Comparison of ENCODE assay signal across 9 mouse cellular contexts in the genomic region with DNA sequence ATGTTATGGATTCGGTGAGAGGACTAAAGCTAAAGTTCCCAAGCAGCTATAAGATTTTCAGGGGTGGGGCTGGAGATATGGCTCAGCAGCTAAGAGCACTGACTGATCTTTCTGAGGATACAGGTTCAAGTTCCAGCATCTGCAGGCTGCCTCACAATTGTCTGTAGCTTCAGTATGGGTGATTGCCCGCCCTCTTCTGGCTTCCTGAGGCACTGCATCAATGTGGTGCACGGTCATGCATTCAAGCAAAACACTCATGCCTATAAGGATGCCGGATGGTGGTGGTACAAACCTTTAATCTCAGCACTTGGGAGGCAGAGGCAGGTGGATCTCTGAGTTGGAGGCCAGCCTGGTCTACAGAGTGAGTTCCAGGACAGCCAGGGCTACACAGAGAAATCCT. TPM values are rescaled to one million over a fixed set of nuclear protein-coding genes. Genes with fewer than 3 reads are reported as not detected.
DNase-seq lines count a peak whose midpoint lies in the region; ATAC-seq lines count a peak whose summit lies in the region.
"Had no signal": no experiment of that assay in that cellular context is flagged by ENCODE, and none has a peak within 500 bp of the region (broad histone marks: within the 10 kb centered on the region; RNA-seq: fewer than 3 reads in every experiment).

No protein-coding gene starts in this region.

- no peak overlapping the region for H3K4me3 ChIP-seq in midbrain, embryonic 10.5 days
- no peak overlapping the region for H3K4me3 ChIP-seq in midbrain, embryonic 16.5 days (ENCODE audit: low read depth, low read length)
- no peak overlapping the region for H3K4me3 ChIP-seq in limb, embryonic 11.5 days (ENCODE audit: low read depth, low read length)
- H3K4me3 ChIP-seq: midbrain, embryonic 12.5 days had no signal

- H3K27ac ChIP-seq in midbrain, embryonic 10.5 days (replicated peaks) = no peak overlapping the region
- H3K27ac ChIP-seq in midbrain, embryonic 16.5 days (ENCODE audit: low read length) = no peak overlapping the region
- no peak overlapping the region for H3K27ac ChIP-seq in limb, embryonic 11.5 days (replicated peaks; ENCODE audit: low read depth, low read length)
- H3K27ac ChIP-seq: midbrain, embryonic 12.5 days had no signal

- H3K36me3 ChIP-seq in midbrain, embryonic 10.5 days = peaks cover 22% of the 10 kb centered on the region
- peaks cover 11% of the 10 kb centered on the region for H3K36me3 ChIP-seq in midbrain, embryonic 16.5 days (ENCODE audit: control insufficient read depth, insufficient read depth, low read length)
- H3K36me3 ChIP-seq in limb, embryonic 11.5 days (ENCODE audit: control insufficient read depth, insufficient read depth, low read length) = no peaks in the 10 kb centered on the region; the same call in 1 of the 2 replicates

- H3K9me3 ChIP-seq in midbrain, embryonic 10.5 days (replicated peaks) = no peaks in the 10 kb centered on the region
- no peaks in the 10 kb centered on the region for H3K9me3 ChIP-seq in midbrain, embryonic 16.5 days (replicated peaks; ENCODE audit: control insufficient read depth, low read length, poor library complexity, severe bottlenecking)
- H3K9me3 ChIP-seq in limb, embryonic 11.5 days (ENCODE audit: control insufficient read depth, low read length) = no peaks in the 10 kb centered on the region
- H3K9me3 ChIP-seq: midbrain, embryonic 12.5 days had no signal

- H3K4me1 ChIP-seq in midbrain, embryonic 10.5 days = peaks cover 12% of the 10 kb centered on the region
- peaks cover 4% of the 10 kb centered on the region; the same call in 1 of the 2 replicates for H3K4me1 ChIP-seq in midbrain, embryonic 16.5 days (ENCODE audit: control insufficient read depth, insufficient read depth, low read length)
- H3K4me1 ChIP-seq in limb, embryonic 11.5 days (ENCODE audit: control insufficient read depth, insufficient read depth, low read length) = no peaks in the 10 kb centered on the region

- no peak overlapping the region for H3K9ac ChIP-seq in midbrain, embryonic 16.5 days (ENCODE audit: low read depth, low read length)
- no peak overlapping the region for H3K9ac ChIP-seq in limb, embryonic 11.5 days (ENCODE audit: low read length)
- H3K9ac ChIP-seq: midbrain, embryonic 12.5 days had no signal

- H3K4me2 ChIP-seq in midbrain, embryonic 16.5 days (ENCODE audit: low read length) = no peak overlapping the region
- H3K4me2 ChIP-seq in limb, embryonic 11.5 days (ENCODE audit: low read depth, severe bottlenecking) = no peak overlapping the region
- H3K4me2 ChIP-seq: midbrain, embryonic 12.5 days had no signal

- 0 out of 2 replicates have a peak, but pooled peaks cover 8% of the 10 kb centered on the region for H3K27me3 ChIP-seq in midbrain, embryonic 10.5 days (ENCODE audit: low read depth, poor library complexity, severe bottlenecking)
- no peaks in the 10 kb centered on the region for H3K27me3 ChIP-seq in midbrain, embryonic 16.5 days (ENCODE audit: control insufficient read depth, insufficient read depth, low read depth, low read length)
- H3K27me3 ChIP-seq in limb, embryonic 11.5 days (ENCODE audit: control insufficient read depth, insufficient read depth, low read length) = no peaks in the 10 kb centered on the region
- H3K27me3 ChIP-seq: midbrain, embryonic 12.5 days had no signal

- 37% methylated on average over 4 of the region's 4 CpGs for WGBS in midbrain, embryonic 10.5 days
- 30% methylated on average over 4 of the region's 4 CpGs for WGBS in midbrain, embryonic 16.5 days
- 36% methylated on average over 4 of the region's 4 CpGs for WGBS in limb, embryonic 11.5 days

- ATAC-seq in midbrain, embryonic 16.5 days = no peak
- ATAC-seq in limb, embryonic 11.5 days (ENCODE audit: insufficient number of reproducible peaks, low FRiP score, low TSS enrichment, low read depth) = no peak

- DNase-seq in midbrain, embryonic 10.5 days (ENCODE audit: low spot score) = peak; percentile 58
- DNase-seq in Muller cell, postnatal 12 days (ENCODE audit: inconsistent ontology term) = peak; percentile 40
- DNase-seq in cerebellum, adult 18-20 months = peak; percentile 67 to 69
- peak; percentile 50 for DNase-seq in gastrocnemius, postnatal 10 days
- peak; percentile 62 for DNase-seq in limb, embryonic 11.5 days (ENCODE audit: low spot score)
- DNase-seq in retina, embryonic 14.5 days (ENCODE audit: low spot score) = peak; percentile 71

RNA-seq across cellular contexts. Expression of a gene that starts 7.8 kb away (rescaled TPM):
- 0.47 and 0.59 TPM in 2 replicates for polyA plus RNA-seq in midbrain, embryonic 10.5 days (2016; fragmentation: Nextera tagmentation; extraction: Ambion mirVana)
- polyA plus RNA-seq in midbrain, embryonic 16.5 days (2015; fragmentation: Nextera tagmentation; extraction: Ambion mirVana) = 0.43 and 0.57 TPM in 2 replicates
- not detected for total RNA-seq in gastrocnemius, postnatal 10 days (2021)
- 0.45 and 0.56 TPM in 2 replicates for polyA plus RNA-seq in limb, embryonic 11.5 days (2014; fragmentation: Nextera tagmentation; extraction: Ambion mirVana)
- total RNA-seq: gastrocnemius, postnatal 4 days had no signal

RNA-seq across cellular contexts. Expression of a gene that starts 12.0 kb away (rescaled TPM):
- polyA plus RNA-seq in midbrain, embryonic 10.5 days (2016; fragmentation: Nextera tagmentation; extraction: Ambion mirVana) = 14.9 and 22.6 TPM in 2 replicates
- 53.8 and 56.8 TPM in 2 replicates for polyA plus RNA-seq in midbrain, embryonic 16.5 days (2015; fragmentation: Nextera tagmentation; extraction: Ambion mirVana)
- total RNA-seq in gastrocnemius, postnatal 10 days (2021) = 100 to 1,000 TPM; 114 to 122 TPM
- polyA plus RNA-seq in limb, embryonic 11.5 days (2014; fragmentation: Nextera tagmentation; extraction: Ambion mirVana) = 7.3 and 7.6 TPM in 2 replicates

RNA-seq across cellular contexts. Expression of a gene that starts 38.7 kb away (rescaled TPM):
- 656 and 674 TPM in 2 replicates for polyA plus RNA-seq in midbrain, embryonic 10.5 days (2016; fragmentation: Nextera tagmentation; extraction: Ambion mirVana)
- 498 and 509 TPM in 2 replicates for polyA plus RNA-seq in midbrain, embryonic 16.5 days (2015; fragmentation: Nextera tagmentation; extraction: Ambion mirVana)
- total RNA-seq in gastrocnemius, postnatal 10 days (2021) = 100 to 1,000 TPM; 270 to 274 TPM
- 654 and 670 TPM in 2 replicates for polyA plus RNA-seq in limb, embryonic 11.5 days (2014; fragmentation: Nextera tagmentation; extraction: Ambion mirVana)

RNA-seq across cellular contexts. Expression of a gene that starts 45.1 kb away (rescaled TPM):
- polyA plus RNA-seq in midbrain, embryonic 10.5 days (2016; fragmentation: Nextera tagmentation; extraction: Ambion mirVana) = 1.6 and 2.1 TPM in 2 replicates
- polyA plus RNA-seq in midbrain, embryonic 16.5 days (2015; fragmentation: Nextera tagmentation; extraction: Ambion mirVana) = 44.1 and 45.8 TPM in 2 replicates
- 1 to 10 TPM in 1 of 2 experiments, under 1 TPM in 1; 0.78 to 1.3 TPM for total RNA-seq in gastrocnemius, postnatal 10 days (2021)
- 0.04 and 0.21 TPM in 2 replicates for polyA plus RNA-seq in limb, embryonic 11.5 days (2014; fragmentation: Nextera tagmentation; extraction: Ambion mirVana)

RNA-seq across cellular contexts. Expression of a gene that starts 48.7 kb away (rescaled TPM):
- polyA plus RNA-seq in midbrain, embryonic 10.5 days (2016; fragmentation: Nextera tagmentation; extraction: Ambion mirVana) = 25.0 and 27.2 TPM in 2 replicates
- 26.9 and 30.0 TPM in 2 replicates for polyA plus RNA-seq in midbrain, embryonic 16.5 days (2015; fragmentation: Nextera tagmentation; extraction: Ambion mirVana)
- total RNA-seq in gastrocnemius, postnatal 10 days (2021) = 1 to 10 TPM; 2.9 to 5.0 TPM
- 19.1 and 23.6 TPM in 2 replicates for polyA plus RNA-seq in limb, embryonic 11.5 days (2014; fragmentation: Nextera tagmentation; extraction: Ambion mirVana)
